Mouse (Mus musculus) ES-Bruce4 (cell line): Measurements from ENCODE around the gene Arhgef1. TPM values are rescaled to one million over a fixed set of nuclear protein-coding genes. Genes with fewer than 3 reads are reported as not detected.

Source experiments
- H3K27ac ChIP-seq: 2 replicates; pipeline ENCODE4 v1.5.1; 2012; ENCODE audit warnings: low read length, inconsistent platforms; ENCODE audit not compliant: insufficient read depth
- H3K27me3 ChIP-seq: 2 replicates; pipeline ENCODE4 v1.6.1; 2012; ENCODE audit warnings: mild to moderate bottlenecking, low read length, inconsistent platforms; ENCODE audit not compliant: control insufficient read depth, poor library complexity, insufficient read depth, severe bottlenecking
- H3K36me3 ChIP-seq: 2 replicates; pipeline ENCODE4 v1.6.1; 2012; ENCODE audit warnings: inconsistent platforms, mild to moderate bottlenecking, low read length, moderate library complexity; ENCODE audit not compliant: control insufficient read depth, poor library complexity, insufficient read depth, severe bottlenecking
- H3K4me1 ChIP-seq: one replicate; pipeline ENCODE4 v1.8.1; 2011; ENCODE audit warnings: low read length; ENCODE audit not compliant: control insufficient read depth, insufficient read depth
- H3K4me3 ChIP-seq: 2 replicates; pipeline ENCODE4 v1.5.1; 2011; ENCODE audit warnings: low read depth, mild to moderate bottlenecking, low read length
- H3K9ac ChIP-seq: 2 replicates; pipeline ENCODE4 v1.6.1; 2012; ENCODE audit warnings: low read depth, mild to moderate bottlenecking, inconsistent platforms; ENCODE audit not compliant: poor library complexity, severe bottlenecking
- H3K9me3 ChIP-seq: replicated peaks from 2 replicates; pipeline ENCODE4 v1.6.1; 2012; ENCODE audit warnings: mild to moderate bottlenecking, low read length, inconsistent platforms; ENCODE audit not compliant: control insufficient read depth, poor library complexity, insufficient read depth, severe bottlenecking
- CTCF ChIP-seq: IDR thresholded peaks from one replicate; pipeline ENCODE4 v1.8.1; 2011; ENCODE audit warnings: low read depth, low read length
- EP300 ChIP-seq: IDR thresholded peaks from 2 replicates; pipeline ENCODE4 v1.6.1; 2011; ENCODE audit warnings: low read depth, low read length; ENCODE audit not compliant: insufficient read depth
- POLR2A ChIP-seq: IDR thresholded peaks from one replicate; pipeline ENCODE4 v1.8.1; 2011; ENCODE audit warnings: low read length; ENCODE audit not compliant: insufficient read depth
- polyA plus RNA-seq: library from polyadenylated mRNA; stranded (reverse); fragments of >200 nt; gene quantifications from 2 replicates; pipeline ENCODE4 v1.2.4, GENCODE M21; 2011; ENCODE audit warnings: low read depth; ENCODE audit not compliant: missing spikeins, insufficient read depth, insufficient read length

Arhgef1 gene
- 90.5 and 108 TPM in 2 replicates for polyA plus RNA-seq

DNA sequence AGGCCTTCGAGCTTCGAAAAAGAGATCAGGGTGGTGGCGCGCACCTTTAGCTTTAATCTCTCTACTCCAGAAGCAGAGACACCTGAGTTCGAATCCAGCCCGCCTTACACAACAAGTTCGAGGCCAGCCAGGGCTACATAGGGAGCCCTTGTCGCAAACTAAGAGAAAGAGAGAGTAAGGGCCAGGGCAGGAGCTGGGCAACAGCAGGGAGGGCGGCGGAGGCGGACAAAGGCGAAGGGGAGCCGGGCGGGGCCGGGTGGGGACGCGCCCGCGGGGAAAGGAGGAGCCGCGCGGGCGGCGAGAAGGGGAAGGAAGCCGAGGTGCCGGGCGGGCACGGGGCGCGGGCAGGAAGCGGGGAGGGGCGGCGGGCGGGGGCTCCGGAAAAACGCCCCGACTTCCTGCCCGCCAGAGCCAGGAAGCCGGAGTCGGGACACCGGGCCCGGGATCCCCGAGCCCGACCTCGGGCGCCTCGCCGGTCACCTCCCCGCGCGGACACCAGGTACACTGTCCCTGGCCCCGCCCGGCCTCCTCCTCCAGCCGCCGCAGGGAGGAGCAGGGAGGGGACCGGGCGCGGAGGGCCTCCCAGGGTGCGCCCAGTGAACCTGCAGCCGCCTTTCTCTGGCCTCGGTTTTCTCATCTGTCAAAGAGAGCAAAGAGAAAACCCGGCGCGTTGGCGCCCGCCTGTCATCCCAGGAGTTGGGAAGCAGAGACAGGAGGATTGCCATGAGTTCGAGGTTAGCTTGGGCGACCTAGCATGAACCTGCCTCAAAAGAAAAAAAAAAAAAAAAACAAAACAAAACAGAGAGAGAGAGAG, at the start of gene Arhgef1:
TSS of gene Arhgef1 (plus strand) at position 283 of the 814 bp plus-strand sequence.
- H3K27ac ChIP-seq, result peak within 1 kb of the TSS; percentile 12
- TF ChIP-seq CTCF (no peak), EP300 (no peak), POLR2A (no peak)

DNA sequence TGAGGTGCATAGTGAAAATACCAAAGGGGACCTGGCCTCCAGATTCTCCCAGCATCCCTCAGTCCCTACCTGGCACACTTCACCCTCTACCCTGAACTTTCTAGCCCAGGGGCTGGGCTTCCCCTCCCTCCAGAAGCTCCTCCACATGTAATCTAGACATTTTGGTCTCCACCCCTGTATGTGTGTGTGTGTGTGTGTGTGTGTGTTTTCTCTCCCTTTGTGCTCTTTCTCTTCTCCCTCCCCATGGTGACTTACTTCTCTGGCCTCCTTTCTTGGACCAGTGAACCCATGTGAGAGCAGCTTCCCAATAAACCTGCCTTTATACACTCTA, 49.5 kb upstream of the Arhgef1 start:
- TF ChIP-seq POLR2A, result no peak
- TF ChIP-seq EP300, result no peak
- no peak for TF ChIP-seq CTCF
- Histone ChIP-seq H3K27me3 (no peaks in the 10 kb centered on the region), H3K9me3 (no peaks in the 10 kb centered on the region), H3K36me3 (no peaks in the 10 kb centered on the region), H3K4me3 (no peak overlapping the region), H3K4me1 (peaks cover 4% of the 10 kb centered on the region), H3K27ac (peak overlapping the region; percentile 90), H3K9ac (peak overlapping the region; percentile 26)

More for the DNA sequence above, at the start of gene Arhgef1:
- peak within 1 kb of the TSS; percentile 62 for H3K4me3 ChIP-seq
- no peaks in the 10 kb centered on the region for H3K27me3 ChIP-seq
- H3K9me3 ChIP-seq, result no peaks in the 10 kb centered on the region
- H3K9ac ChIP-seq, result peak within 1 kb of the TSS; percentile 77
- H3K36me3 ChIP-seq, result no peaks in the 10 kb centered on the region
- peaks cover 3% of the 10 kb centered on the region for H3K4me1 ChIP-seq

DNA sequence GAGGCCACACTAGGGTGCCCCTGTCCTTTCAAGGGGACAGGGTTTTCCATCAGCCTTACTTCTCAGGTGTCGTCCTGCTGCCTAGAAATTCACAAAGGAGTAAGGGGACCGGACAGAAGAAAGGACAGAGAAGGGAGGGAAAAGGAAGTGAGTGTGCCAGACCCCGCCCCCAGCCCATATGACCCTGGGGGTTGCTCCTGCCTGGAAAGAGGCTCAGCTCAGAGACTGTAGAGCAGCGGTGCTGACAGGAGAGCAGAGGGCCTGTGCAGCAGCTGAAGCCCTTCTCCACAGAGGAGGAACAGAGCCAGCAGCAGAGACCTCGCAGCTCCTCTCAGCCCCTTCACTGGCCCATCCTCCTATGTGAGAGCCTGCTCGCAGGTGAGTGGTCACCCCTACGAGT, 49.0 kb upstream of the Arhgef1 start:
- peak overlapping the region; percentile 26 for H3K9ac ChIP-seq
- H3K4me3 ChIP-seq, result peak overlapping the region; percentile 52
- peak overlapping the region; percentile 90 for H3K27ac ChIP-seq

DNA sequence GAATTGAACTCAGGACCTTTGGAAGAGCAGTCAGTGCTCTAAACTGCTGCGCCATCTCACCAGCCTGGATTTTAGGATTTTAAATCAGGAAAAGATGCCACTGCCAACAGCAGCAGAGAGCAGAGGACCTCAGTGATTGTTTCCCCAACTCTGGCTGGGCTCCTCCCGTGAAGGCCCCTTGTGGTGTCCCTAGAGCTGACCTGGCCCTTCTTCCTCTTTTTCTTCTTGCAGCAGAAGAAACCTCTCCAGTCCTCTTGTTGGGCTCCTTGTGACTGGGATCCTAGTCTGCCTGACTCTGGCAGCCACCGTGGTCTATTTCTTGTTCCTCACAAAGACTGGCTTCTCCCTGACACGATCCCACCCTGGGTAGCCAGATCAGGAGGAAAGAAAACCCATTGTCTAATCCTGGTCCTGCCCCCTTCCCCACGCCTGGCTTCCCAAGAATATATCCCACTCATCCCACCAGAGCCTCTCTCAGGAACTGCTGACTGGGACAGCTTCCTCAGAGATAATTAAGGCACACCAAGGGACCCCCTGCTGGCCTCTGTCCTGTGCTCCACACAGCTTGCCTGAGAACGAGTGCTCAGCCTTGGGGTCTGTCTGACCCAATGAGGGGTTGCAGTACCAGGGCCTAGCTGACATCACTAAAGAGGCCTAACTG, 46.1 kb upstream of the Arhgef1 start:
- TF ChIP-seq EP300 (no peak), CTCF (no peak), POLR2A (no peak)
- Histone ChIP-seq H3K27me3 (no peaks in the 10 kb centered on the region), H3K27ac (no peak overlapping the region), H3K9me3 (no peaks in the 10 kb centered on the region), H3K4me1 (peaks cover 4% of the 10 kb centered on the region), H3K9ac (no peak overlapping the region), H3K36me3 (no peaks in the 10 kb centered on the region), H3K4me3 (no peak overlapping the region)

More for the DNA sequence above, 49.0 kb upstream of the Arhgef1 start:
- Histone ChIP-seq H3K9me3 (no peaks in the 10 kb centered on the region), H3K27me3 (no peaks in the 10 kb centered on the region), H3K36me3 (no peaks in the 10 kb centered on the region), H3K4me1 (peaks cover 4% of the 10 kb centered on the region)
- peak; percentile 89 for TF ChIP-seq POLR2A
- no peak for TF ChIP-seq CTCF
- TF ChIP-seq EP300, result peak; percentile 75; the same call in 1 of the 2 replicates

DNA sequence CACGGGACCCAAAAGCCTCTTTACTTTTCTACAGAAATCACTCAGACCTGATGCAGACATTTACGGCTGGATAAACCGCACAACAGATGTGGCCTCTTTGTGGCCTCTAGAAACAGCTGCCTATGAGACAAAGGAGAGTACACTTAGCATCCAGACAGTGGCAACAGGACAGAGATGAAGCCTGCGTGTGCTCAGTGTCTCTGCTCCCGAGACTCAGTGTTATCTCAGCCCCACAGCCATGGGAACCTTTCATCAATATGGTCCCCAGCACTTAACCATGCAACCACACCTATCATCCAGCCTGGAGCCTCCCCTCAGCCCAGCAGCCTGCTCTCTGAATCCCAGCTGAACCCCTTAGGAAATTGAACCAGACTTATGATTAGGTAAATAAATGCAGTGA, 43.5 kb upstream of the Arhgef1 start:
- no peaks in the 10 kb centered on the region for H3K9me3 ChIP-seq
- TF ChIP-seq EP300, result no peak
- H3K27ac ChIP-seq, result no peak overlapping the region
- peaks cover 3% of the 10 kb centered on the region for H3K4me1 ChIP-seq
- no peaks in the 10 kb centered on the region for H3K36me3 ChIP-seq
- no peak overlapping the region for H3K9ac ChIP-seq
- H3K4me3 ChIP-seq, result no peak overlapping the region
- no peaks in the 10 kb centered on the region for H3K27me3 ChIP-seq

DNA sequence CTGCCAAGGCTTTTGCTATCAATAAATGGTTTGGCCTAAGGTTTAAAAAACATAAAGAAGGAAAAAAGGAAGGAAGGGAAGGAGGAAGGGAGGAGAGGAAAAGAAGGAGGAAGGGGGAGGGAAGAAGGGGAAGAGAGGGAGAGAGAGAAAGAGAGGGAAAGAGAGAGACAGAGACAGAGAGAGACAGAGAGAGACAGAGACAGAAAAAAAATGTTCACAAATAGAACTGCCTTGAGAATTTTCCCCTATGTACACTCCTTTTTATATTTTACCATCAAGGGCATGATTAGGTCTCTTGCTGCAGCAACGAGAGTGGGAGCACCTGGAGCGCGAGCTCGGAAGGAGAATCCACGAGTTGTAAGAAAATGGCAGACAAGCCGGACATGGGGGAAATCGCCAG, 40.8 kb upstream of the Arhgef1 start, which contains the start of gene Gm9844:
TSS of gene Gm9844 (plus strand) at position 301 of the 400 bp plus-strand sequence.
- Histone ChIP-seq H3K9me3 (no peaks in the 10 kb centered on the region), H3K4me3 (no peak within 1 kb of the TSS), H3K4me1 (peaks cover 2% of the 10 kb centered on the region), H3K27me3 (no peaks in the 10 kb centered on the region), H3K36me3 (no peaks in the 10 kb centered on the region), H3K27ac (no peak within 1 kb of the TSS), H3K9ac (no peak within 1 kb of the TSS)
- TF ChIP-seq EP300 (no peak), POLR2A (no peak), CTCF (no peak)
